8 mouse cellular contexts compared by ENCODE assay signal in genomic region chr2:30363773-30364650, GRCm38 (mm10). TPM values are rescaled to one million over a fixed set of nuclear protein-coding genes. Genes with fewer than 3 reads are reported as not detected.
DNase-seq lines count a peak whose midpoint lies in the region; ATAC-seq lines count a peak whose summit lies in the region.

TSS of gene Miga2 (plus strand) at chr2:30364233.

- peak within 1 kb of the TSS; percentile 97 for H3K4me3 ChIP-seq in hindbrain, embryonic 16.5 days (ENCODE audit: low read length)
- peak within 1 kb of the TSS; percentile 73 for H3K4me3 ChIP-seq in macrophage (ENCODE audit: inconsistent target)

- ATAC-seq in hindbrain, embryonic 16.5 days = peak; percentile 99

- peaks cover 14% of the 10 kb centered on the region for H3K4me1 ChIP-seq in hindbrain, embryonic 16.5 days (ENCODE audit: control insufficient read depth, insufficient read depth, low read depth, low read length)

- no peaks in the 10 kb centered on the region for H3K9me3 ChIP-seq in hindbrain, embryonic 16.5 days (ENCODE audit: control insufficient read depth, low read length)

- H3K9ac ChIP-seq in hindbrain, embryonic 16.5 days (ENCODE audit: low read depth, low read length) = peak within 1 kb of the TSS; percentile 93

- peak; percentile 98 for DNase-seq in WW6 (ENCODE audit: low read depth, low spot score)
- peak; percentile 92 to 95 for DNase-seq in cerebellum, postnatal 4 days (ENCODE audit: low spot score in 2 of 2)
- peak; percentile 100 for DNase-seq in gastrocnemius, adult 18-20 months (ENCODE audit: low spot score)
- DNase-seq in left cerebral cortex, adult 18-20 months (ENCODE audit: low spot score in 2 of 2) = peak; percentile 97 to 99
- peak; percentile 99 for DNase-seq in right cerebral cortex, adult 18-20 months
- DNase-seq in urinary bladder, postnatal 10 days (ENCODE audit: low spot score) = peak; percentile 94

- H3K27me3 ChIP-seq in hindbrain, embryonic 16.5 days (replicated peaks; ENCODE audit: control insufficient read depth, insufficient read depth, low read length) = no peaks in the 10 kb centered on the region

- WGBS in hindbrain, embryonic 16.5 days = under 1% methylated on average over 44 of the region's 54 CpGs
- under 1% methylated on average over 53 of the region's 54 CpGs for WGBS in macrophage (ENCODE audit: missing documents)

- peak within 1 kb of the TSS; percentile 96 for H3K4me2 ChIP-seq in hindbrain, embryonic 16.5 days (ENCODE audit: low read length)

- peaks cover 8% of the 10 kb centered on the region for H3K36me3 ChIP-seq in hindbrain, embryonic 16.5 days (ENCODE audit: control insufficient read depth, insufficient read depth, low read length)
- peaks cover 9% of the 10 kb centered on the region; the same call in 1 of the 2 replicates for H3K36me3 ChIP-seq in macrophage (ENCODE audit: inconsistent target)

- peak within 1 kb of the TSS; percentile 84 for H3K27ac ChIP-seq in hindbrain, embryonic 16.5 days (ENCODE audit: low read depth, low read length)
- no peak within 1 kb of the TSS for H3K27ac ChIP-seq in macrophage

- H3K79me2 ChIP-seq in macrophage (ENCODE audit: inconsistent target) = peaks cover 12% of the 10 kb centered on the region; the same call in 1 of the 2 replicates

RNA-seq across cellular contexts. Expression of gene Miga2, which starts in this region (rescaled TPM):
- total RNA-seq in gastrocnemius, adult 18-20 months (2021) = 10 to 100 TPM; 24.8 to 31.0 TPM
- polyA plus RNA-seq in hindbrain, embryonic 16.5 days (2015; fragmentation: Nextera tagmentation; extraction: Ambion mirVana) = 38.2 and 39.7 TPM in 2 replicates
- 100 to 1,000 TPM; 108 to 120 TPM for total RNA-seq in left cerebral cortex, adult 18-20 months (2021)
- total RNA-seq in macrophage (2018; cell fraction: chromatin; rRNA removed) = 10 to 100 TPM in 18 of 26 experiments, 1 to 10 TPM in 8; 2.6 to 42.5 (median 15.0) TPM
- 1 to 10 TPM; 2.3 to 7.8 (median 4.8) TPM for total RNA-seq in macrophage (2018; cell fraction: cytosol; rRNA removed)
- 10 to 100 TPM in 13 of 26 experiments, 1 to 10 TPM in 13; 2.4 to 26.8 (median 9.4) TPM for total RNA-seq in macrophage (2018; cell fraction: nucleus; rRNA removed)
- polyA plus RNA-seq in macrophage (2018) = 2.4 to 7.5 TPM (median 4.1 TPM) in 3 replicates
